Mouse (Mus musculus) CH12.LX (cell line): ENCODE measurements around the gene Srcap. TPM values are rescaled to one million over a fixed set of nuclear protein-coding genes. Genes with fewer than 3 reads are reported as not detected.

Experiments
- DNase-seq: peaks from one replicate; pipeline ENCODE4 v3.0.0-alpha.2; 2013; ENCODE audit errors: extremely low read depth
- H3K27ac ChIP-seq: 2 replicates; pipeline ENCODE4 v1.5.1; 2012; ENCODE audit warnings: low read depth, mild to moderate bottlenecking, control low read depth, moderate library complexity; ENCODE audit not compliant: insufficient read depth
- H3K27me3 ChIP-seq: replicated peaks from 2 replicates; pipeline ENCODE3; 2012; ENCODE audit warnings: inconsistent platforms
- H3K36me3 ChIP-seq, 2 experiments: replicated peaks in 1 of 2; 2 replicates each; pipeline versions ENCODE3 to v1.6.1; 2012; ENCODE audit warnings: inconsistent platforms in 1 of 2, low read length in 1 of 2, mild to moderate bottlenecking in 1 of 2, mixed read lengths in 1 of 2, moderate library complexity in 1 of 2; ENCODE audit not compliant: control insufficient read depth in 1 of 2, insufficient read depth in 1 of 2
- H3K4me1 ChIP-seq, 2 experiments: 2 replicates each; pipeline ENCODE4 v1.6.1; 2012; ENCODE audit warnings: inconsistent platforms in 1 of 2, moderate library complexity in 1 of 2; ENCODE audit not compliant: insufficient read depth in 2 of 2, control insufficient read depth in 1 of 2
- H3K4me2 ChIP-seq: 2 replicates; pipeline ENCODE4 v1.6.1; 2012; ENCODE audit warnings: low read depth, mild to moderate bottlenecking, control low read depth; ENCODE audit not compliant: poor library complexity, insufficient read depth, severe bottlenecking
- H3K4me3 ChIP-seq, 3 experiments: fragments of 150-350 bp in 1 of 3; sonication (generic) in 1 of 3; replicated peaks in 1 of 3; 2 replicates each; pipeline versions ENCODE3 to v1.5.1; 2011 to 2012; ENCODE audit warnings: low read depth in 2 of 3, low read length in 2 of 3, mild to moderate bottlenecking in 2 of 3, moderate library complexity in 2 of 3, control low read depth in 1 of 3, improper control_type of control experiment in 1 of 3, inconsistent platforms in 1 of 3, mixed read lengths in 1 of 3; ENCODE audit not compliant: poor library complexity in 1 of 3
- H3K79me2 ChIP-seq: replicated peaks from 2 replicates; pipeline ENCODE4 v1.6.1; 2012; ENCODE audit warnings: mild to moderate bottlenecking, moderate library complexity; ENCODE audit not compliant: control insufficient read depth, poor library complexity, insufficient read depth, severe bottlenecking; ENCODE audit errors: extremely low read depth
- H3K9ac ChIP-seq: 2 replicates; pipeline ENCODE4 v1.6.1; 2012; ENCODE audit warnings: low read depth, mild to moderate bottlenecking, control low read depth, moderate library complexity; ENCODE audit not compliant: insufficient read depth
- H3K9me3 ChIP-seq: replicated peaks from 2 replicates; pipeline ENCODE3; 2012; ENCODE audit warnings: low read length, inconsistent platforms, mixed read lengths
- BHLHE40 ChIP-seq: IDR thresholded peaks from 2 replicates; pipeline ENCODE4 v1.6.1; 2011; ENCODE audit warnings: mild to moderate bottlenecking, low read depth, low read length, improper control_type of control experiment
- CHD1 ChIP-seq: IDR thresholded peaks from 2 replicates; pipeline ENCODE4 v1.6.1; 2012; ENCODE audit warnings: low read depth, low read length, improper control_type of control experiment, inconsistent platforms
- CHD2 ChIP-seq: IDR thresholded peaks from 2 replicates; pipeline ENCODE4 v1.6.1; 2011; ENCODE audit warnings: low read length, improper control_type of control experiment
- CTCF ChIP-seq, 2 experiments: IDR thresholded peaks in 1 of 2; conservative IDR thresholded peaks in 1 of 2; 2 replicates each; pipeline ENCODE4 v1.5.1; 2011 to 2012; ENCODE audit warnings: low read depth in 2 of 2, low read length in 2 of 2, improper control_type of control experiment in 1 of 2, inconsistent platforms in 1 of 2, mild to moderate bottlenecking in 1 of 2, moderate library complexity in 1 of 2
- E2F4 ChIP-seq: IDR thresholded peaks from 2 replicates; pipeline ENCODE4 v1.6.1; 2011; ENCODE audit warnings: low read depth, low read length, improper control_type of control experiment; ENCODE audit not compliant: insufficient replicate concordance
- ELF1 ChIP-seq: IDR thresholded peaks from 2 replicates; pipeline ENCODE4 v1.6.1; 2014; ENCODE audit warnings: low read depth, mild to moderate bottlenecking, inconsistent platforms, low read length, improper control_type of control experiment
- EP300 ChIP-seq: IDR thresholded peaks from 2 replicates; pipeline ENCODE4 v1.6.1; 2011; ENCODE audit warnings: low read length, improper control_type of control experiment
- GABPA ChIP-seq: IDR thresholded peaks from 2 replicates; pipeline ENCODE4 v1.6.1; 2012; ENCODE audit warnings: low read depth, low read length, improper control_type of control experiment, inconsistent platforms; ENCODE audit not compliant: insufficient replicate concordance
- HCFC1 ChIP-seq: IDR thresholded peaks from 2 replicates; pipeline ENCODE4 v1.6.1; 2012; ENCODE audit warnings: low read depth, mild to moderate bottlenecking, inconsistent platforms, low read length, improper control_type of control experiment
- IRF4 ChIP-seq: IDR thresholded peaks from 2 replicates; pipeline ENCODE4 v1.6.1; 2014; ENCODE audit warnings: low read depth, mild to moderate bottlenecking, inconsistent platforms, low read length, improper control_type of control experiment
- JUND ChIP-seq: conservative IDR thresholded peaks from 2 replicates; pipeline ENCODE4 v1.6.1; 2011; ENCODE audit warnings: low read depth, low read length, improper control_type of control experiment
- MAX ChIP-seq: IDR thresholded peaks from 2 replicates; pipeline ENCODE4 v1.6.1; 2011; ENCODE audit warnings: low read length, improper control_type of control experiment
- MAZ ChIP-seq: IDR thresholded peaks from 2 replicates; pipeline ENCODE4 v1.6.1; 2012; ENCODE audit warnings: low read depth, mild to moderate bottlenecking, inconsistent platforms, low read length, improper control_type of control experiment, moderate library complexity
- MYC ChIP-seq: IDR thresholded peaks from 2 replicates; pipeline ENCODE4 v1.6.1; 2011; ENCODE audit warnings: low read depth, mild to moderate bottlenecking, improper control_type of control experiment, low read length
- NELFE ChIP-seq: IDR thresholded peaks from 2 replicates; pipeline ENCODE4 v1.6.1; 2011; ENCODE audit warnings: low read depth, low read length, improper control_type of control experiment
- RAD21 ChIP-seq: IDR thresholded peaks from 2 replicates; pipeline ENCODE4 v1.6.1; 2011; ENCODE audit warnings: low read depth, mild to moderate bottlenecking, low read length, improper control_type of control experiment, moderate library complexity
- RCOR1 ChIP-seq: conservative IDR thresholded peaks from 2 replicates; pipeline ENCODE4 v1.6.1; 2012; ENCODE audit warnings: low read depth, mild to moderate bottlenecking, inconsistent platforms, low read length, improper control_type of control experiment
- SIN3A ChIP-seq: IDR thresholded peaks from 2 replicates; pipeline ENCODE4 v1.6.1; 2012; ENCODE audit warnings: low read length, improper control_type of control experiment, inconsistent platforms
- SMC3 ChIP-seq: IDR thresholded peaks from 2 replicates; pipeline ENCODE4 v1.6.1; 2011; ENCODE audit warnings: low read depth, low read length, improper control_type of control experiment
- UBTF ChIP-seq: IDR thresholded peaks from 2 replicates; pipeline ENCODE4 v1.6.1; 2012; ENCODE audit warnings: low read depth, mild to moderate bottlenecking, inconsistent platforms, low read length, improper control_type of control experiment, moderate library complexity
- USF2 ChIP-seq: conservative IDR thresholded peaks from 2 replicates; pipeline ENCODE4 v1.6.1; 2011; ENCODE audit warnings: low read depth, low read length, improper control_type of control experiment
- ZC3H11A ChIP-seq: IDR thresholded peaks from 2 replicates; pipeline ENCODE4 v1.6.1; 2012; ENCODE audit warnings: low read depth, mild to moderate bottlenecking, inconsistent platforms, low read length, improper control_type of control experiment
- ZKSCAN1 ChIP-seq: IDR thresholded peaks from 2 replicates; pipeline ENCODE4 v1.6.1; 2012; ENCODE audit warnings: low read depth, inconsistent platforms, low read length, improper control_type of control experiment, borderline replicate concordance
- ZNF384 ChIP-seq: IDR thresholded peaks from 2 replicates; pipeline ENCODE4 v1.6.1; 2012; ENCODE audit warnings: low read depth, low read length, improper control_type of control experiment, inconsistent platforms
- dilution Hi-C: fragments of 300-500 bp; cut with MboI; formaldehyde crosslinking; loops from 2 replicates; pipeline ENCODE4 v1.14.3; 2020; ENCODE audit warnings: low sequenced_read_pairs; ENCODE audit not compliant: extremely low pct_unique_long_range_greater_than_20kb, extremely low pct_ligation_motif_present
- in situ Hi-C: fragments of 300-500 bp; cut with MboI; formaldehyde crosslinking; loops from 3 replicates; pipeline ENCODE4 v1.14.3; 2019; ENCODE audit warnings: low sequenced_read_pairs, low pct_ligation_motif_present, low pct_unique_long_range_greater_than_20kb, mixed read lengths
- polyA plus RNA-seq: library from polyadenylated mRNA; unstranded; fragments of >175 nt; gene quantifications from 2 replicates; pipeline ENCODE4 v1.2.1, GENCODE M21; 2012; ENCODE audit warnings: low read depth; ENCODE audit not compliant: insufficient read length
- total RNA-seq, 2 experiments: library from RNA; depleted of rRNA; stranded (reverse); fragments of 300-350 nt in 1 of 2; fragments of >200 nt in 1 of 2; gene quantifications; 2 replicates each; pipeline ENCODE4 v1.2.3; 2012 to 2014

Srcap gene
- total and polyA plus RNA-seq, 3 experiments = 4.1 to 28.1 (median 19.9) TPM

GRCm38 (mm10) chr7:127472060-127472459 lies 39.7 kb upstream of the Srcap start:
- no peaks in the 10 kb centered on the region for H3K27me3 ChIP-seq
- peak overlapping the region; percentile 94 for H3K9ac ChIP-seq
- H3K27ac ChIP-seq = peak overlapping the region; percentile 68
- dilution Hi-C loops = no loop called here
- peak overlapping the region; percentile 78 for H3K4me2 ChIP-seq
- H3K4me1 ChIP-seq = peaks cover 3 to 29% of the 10 kb centered on the region in 2 experiments; a peak in 2 of 4 replicates
- TF ChIP-seq HCFC1 (no peak), EP300 (no peak), BHLHE40 (no peak), MAX (no peak), SIN3A (no peak), E2F4 (no peak), SMC3 (no peak), ELF1 (no peak), ZNF384 (no peak), MAZ (no peak), ZKSCAN1 (no peak), ZC3H11A (no peak), USF2 (no peak), JUND (no peak), CHD1 (no peak), MYC (no peak), NELFE (no peak)
- peaks cover 5% of the 10 kb centered on the region; the same call in 1 of the 2 replicates for H3K79me2 ChIP-seq
- peaks cover 15% of the 10 kb centered on the region for H3K9me3 ChIP-seq
- in situ Hi-C loops = no loop called here
- peaks cover 33 to 59% of the 10 kb centered on the region in 2 experiments for H3K36me3 ChIP-seq
- no peak for DNase-seq
- peak overlapping the region; percentile 64 to 82 (median 77) for H3K4me3 ChIP-seq

- peaks cover 3 to 32% of the 10 kb centered on the region in 2 experiments; a peak in 2 of 4 replicates for H3K4me1 ChIP-seq
- in situ Hi-C loops = no loop called here
- H3K4me2 ChIP-seq = no peak overlapping the region
- no peak overlapping the region for H3K4me3 ChIP-seq
- TF ChIP-seq CHD2 (no peak), HCFC1 (no peak), RCOR1 (no peak), CTCF (conservative IDR thresholded peaks at IDR 0.05 in 1 of 2, IDR thresholded peaks at IDR 0.05 in 1 of 2; ENCODE audit: low read depth in 2 of 2, low read length in 2 of 2) (peak in 1 of 2 experiments; percentile 44; a peak in 2 of 4 replicates), RAD21 (peak; percentile 31), GABPA (no peak), IRF4 (no peak), ZKSCAN1 (no peak), BHLHE40 (no peak), ZC3H11A (no peak), NELFE (no peak), ZNF384 (no peak), UBTF (no peak), CHD1 (no peak), EP300 (no peak)
- H3K27ac ChIP-seq = no peak overlapping the region
- H3K9me3 ChIP-seq = no peaks in the 10 kb centered on the region
- H3K79me2 ChIP-seq = peaks cover 5% of the 10 kb centered on the region; the same call in 1 of the 2 replicates
- no peak overlapping the region for H3K9ac ChIP-seq
- dilution Hi-C loops = no loop called here
- no peaks in the 10 kb centered on the region for H3K27me3 ChIP-seq
- no peak for DNase-seq
- peaks cover 28 to 43% of the 10 kb centered on the region in 2 experiments for H3K36me3 ChIP-seq
Measured at GRCm38 (mm10) chr7:127473705-127474104, 38.1 kb upstream of the Srcap start.
